Mouse (Mus musculus): ENCODE results near the gene Sftpd.

Gene Sftpd

DNA sequence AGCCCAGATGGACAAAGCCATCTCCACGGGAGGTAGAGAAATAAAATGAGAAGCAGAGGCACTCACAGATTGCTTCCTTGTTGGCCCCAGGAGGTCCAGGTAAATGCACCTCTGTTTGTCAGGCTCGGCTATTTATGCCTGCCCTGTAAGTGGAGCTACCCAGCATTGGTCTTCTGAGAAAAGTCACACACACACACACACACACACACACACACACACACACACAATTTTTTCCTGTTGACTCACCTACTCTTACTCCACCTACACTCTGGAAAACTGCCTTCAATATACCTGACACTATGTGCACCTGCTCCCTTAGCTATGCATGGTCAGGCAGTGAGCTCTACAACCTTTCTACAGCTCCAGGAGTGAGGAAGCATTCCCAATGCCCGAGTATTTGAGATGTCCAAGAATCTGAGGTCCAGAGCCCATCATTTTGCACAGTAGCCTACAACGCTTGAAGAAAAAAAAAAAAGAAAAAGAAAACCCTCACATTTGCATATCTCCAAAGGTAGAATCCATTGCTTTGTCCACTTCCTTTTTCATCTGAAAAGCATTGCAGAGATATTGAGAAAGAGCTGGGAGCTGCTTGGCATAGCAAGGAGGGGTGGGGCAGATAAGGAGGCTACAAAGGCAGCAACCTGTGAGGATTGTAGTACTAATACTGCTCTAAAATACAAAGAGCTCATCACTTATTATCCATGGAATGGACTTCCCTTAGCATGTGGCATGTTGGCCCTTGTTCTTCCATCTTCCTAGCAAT is at the start of gene Sftpd:
Gene Sftpd, minus strand, starts transcription at position 91 of the 763 bp plus-strand sequence.
- DNase-seq = no peak

DNA sequence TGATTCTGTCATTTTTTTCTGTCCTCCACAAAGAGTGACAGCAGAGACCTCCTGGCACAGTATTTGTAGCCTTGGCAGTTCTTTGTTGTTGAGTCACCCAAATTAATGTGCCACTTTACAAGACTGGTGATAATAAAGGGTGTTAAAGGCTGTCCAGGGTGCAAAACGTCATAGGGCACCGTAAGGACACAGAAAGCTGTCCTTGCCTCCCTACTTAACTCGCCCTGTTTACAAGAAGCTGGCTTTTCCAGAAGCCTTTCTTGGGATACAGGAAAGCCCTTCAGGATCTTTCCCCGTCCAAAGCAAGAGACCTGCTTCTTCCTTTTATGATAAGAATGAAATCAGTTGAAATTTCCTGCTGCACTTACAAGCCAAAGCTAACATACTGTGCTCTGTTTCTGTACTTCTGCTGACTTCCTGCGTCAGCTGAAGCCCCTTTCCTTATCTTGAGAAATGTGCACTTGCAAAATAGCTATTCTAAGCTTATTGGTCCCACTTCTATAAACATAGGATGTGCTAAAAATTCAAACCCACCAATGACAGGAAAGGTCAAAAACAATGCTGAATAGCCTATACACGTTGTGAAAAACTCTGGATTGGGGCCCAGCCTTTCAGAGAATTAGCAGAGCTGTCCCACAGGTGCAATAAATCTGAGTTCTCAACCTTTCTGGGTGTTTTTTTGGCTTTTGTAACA is 13.2 kb upstream of the Sftpd start:
- no peak for DNase-seq

DNA sequence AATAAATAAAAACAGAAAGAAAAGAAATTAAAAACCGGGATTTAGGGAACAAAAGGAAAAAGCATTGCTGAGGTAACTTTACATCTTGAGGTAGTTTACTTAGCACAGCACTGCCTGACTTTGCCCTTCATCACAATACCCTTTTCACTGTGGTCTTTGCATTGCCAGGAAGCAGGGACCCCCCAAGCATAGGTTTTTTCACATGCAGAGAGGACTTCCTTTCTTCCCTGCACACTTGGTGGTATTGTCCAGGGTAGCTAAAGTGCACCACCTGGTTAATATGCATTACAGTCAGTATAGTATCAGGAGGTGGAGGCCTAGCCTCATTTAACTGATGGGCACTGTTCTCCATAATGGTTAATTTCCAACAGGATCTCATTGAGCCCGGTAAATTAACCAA is 4.5 kb upstream of the Sftpd start:
- no peak for DNase-seq

DNA sequence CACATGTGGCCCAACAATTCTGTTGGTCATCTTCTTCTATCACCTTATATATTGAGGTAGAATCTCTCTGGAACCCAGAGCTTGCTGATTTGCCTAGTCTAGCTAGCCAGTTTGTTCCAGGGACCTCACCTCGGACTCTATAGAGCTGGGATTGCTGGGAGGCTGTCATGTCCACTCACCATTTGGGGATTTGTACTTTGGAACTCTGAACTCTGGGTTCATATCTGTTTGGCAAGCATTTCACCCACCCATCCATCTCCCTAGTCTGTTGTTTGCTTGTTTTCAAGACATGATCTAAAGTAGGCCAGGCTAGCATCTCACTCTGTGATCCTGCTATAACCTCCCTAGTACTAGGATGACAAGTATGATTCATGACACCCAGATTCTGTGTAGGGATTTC is 10.1 kb downstream of the Sftpd start:
- DNase-seq = no peak

DNA sequence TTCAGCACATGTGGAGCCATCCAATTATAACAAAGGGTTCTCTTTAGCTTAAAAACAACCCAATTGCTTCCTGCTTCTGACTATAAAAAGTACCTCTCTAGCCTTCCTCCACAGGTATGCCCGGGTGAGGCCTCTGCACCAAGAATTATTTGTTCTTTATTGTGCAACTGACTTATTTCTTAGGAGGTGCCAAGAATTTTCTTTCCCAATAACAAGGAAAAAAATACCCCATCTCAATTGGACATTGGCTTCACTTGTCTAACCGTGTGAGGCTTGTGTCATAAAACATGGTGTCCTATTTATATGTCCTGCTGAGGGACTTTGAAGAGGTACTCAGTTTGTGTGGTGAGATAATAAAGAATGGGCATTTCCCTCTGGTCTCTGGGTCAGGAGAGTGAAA is 14.4 kb downstream of the Sftpd start:
- no peak for DNase-seq

DNA sequence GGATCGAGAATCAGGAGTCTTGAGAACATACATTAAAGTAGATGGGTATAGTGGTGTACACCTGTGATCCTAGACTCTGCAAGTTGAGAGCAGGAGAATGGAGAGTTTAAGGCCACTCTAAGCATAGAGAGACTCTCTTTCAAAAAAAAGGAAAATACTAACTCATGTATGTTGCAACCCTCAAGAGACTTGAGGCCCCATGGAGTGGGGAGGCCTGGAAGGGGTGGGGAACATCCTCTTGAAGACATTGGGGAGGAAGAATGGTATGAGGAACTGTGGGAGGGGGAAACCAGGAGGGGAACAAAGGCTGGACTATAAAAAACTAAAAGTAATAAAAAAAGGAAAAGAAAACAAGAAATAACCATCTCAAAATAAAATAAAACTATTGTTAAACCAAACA is 16.4 kb downstream of the Sftpd start:
- no peak for DNase-seq

DNA sequence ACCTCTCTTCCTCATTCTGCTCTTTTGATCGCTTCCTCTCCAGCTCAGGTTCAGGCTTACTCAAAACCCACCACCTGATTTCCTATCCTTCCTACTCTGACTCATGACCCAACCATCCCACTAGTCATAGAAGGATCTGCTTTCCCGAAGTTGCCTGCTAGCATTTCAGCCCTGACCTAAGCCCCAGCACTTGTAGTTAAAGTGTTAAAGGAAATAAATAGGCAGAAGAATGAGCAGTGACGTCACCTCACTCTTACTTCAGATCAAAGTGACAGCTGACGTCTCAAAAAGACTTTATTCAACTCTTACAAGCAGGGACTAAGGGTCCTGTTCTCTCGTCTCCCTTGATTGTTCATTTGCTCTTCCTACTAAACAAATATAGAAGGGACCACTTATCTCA is 17.7 kb downstream of the Sftpd start:
- no peak for DNase-seq

DNA sequence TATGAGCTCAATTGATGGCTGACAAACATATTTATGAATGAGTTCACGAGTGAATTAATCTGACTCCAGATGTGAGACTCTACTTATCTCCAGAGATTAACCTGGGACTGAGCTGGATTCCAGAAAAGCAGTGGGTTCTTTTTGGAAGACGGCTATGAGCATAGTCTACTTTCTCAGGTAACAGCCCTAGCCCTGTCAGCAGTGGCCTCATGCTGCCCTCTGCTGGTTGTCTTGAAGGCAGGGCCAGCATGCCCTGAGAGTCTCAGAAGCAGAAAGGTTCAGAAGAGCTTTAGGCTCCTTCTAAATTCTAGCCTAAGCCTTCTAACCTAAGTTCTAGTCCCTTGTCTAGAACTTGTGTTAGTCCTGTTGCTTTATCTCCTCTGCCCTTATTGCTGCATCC is 22.3 kb downstream of the Sftpd start:
- peak; percentile 6 for DNase-seq

DNA sequence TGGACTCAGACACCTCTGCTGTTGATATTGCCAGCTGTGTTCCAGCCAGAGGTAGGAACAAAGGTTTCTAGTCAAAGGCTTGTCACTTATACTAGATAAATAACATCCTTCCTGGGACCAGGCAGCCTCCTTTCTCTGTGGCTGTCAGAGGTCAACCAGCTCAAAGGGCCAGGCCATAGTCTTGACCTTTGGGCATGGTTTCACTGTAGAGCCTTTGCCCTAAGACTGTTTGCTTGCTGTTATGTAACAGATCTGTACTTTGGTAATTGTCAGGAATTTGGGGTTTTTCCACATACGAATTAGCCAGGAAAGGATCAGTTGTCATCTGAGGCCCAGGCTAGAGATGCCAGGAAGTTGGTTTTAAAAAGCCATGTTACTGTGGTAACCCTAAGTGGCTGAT is 24.2 kb downstream of the Sftpd start:
- no peak for DNase-seq

DNA sequence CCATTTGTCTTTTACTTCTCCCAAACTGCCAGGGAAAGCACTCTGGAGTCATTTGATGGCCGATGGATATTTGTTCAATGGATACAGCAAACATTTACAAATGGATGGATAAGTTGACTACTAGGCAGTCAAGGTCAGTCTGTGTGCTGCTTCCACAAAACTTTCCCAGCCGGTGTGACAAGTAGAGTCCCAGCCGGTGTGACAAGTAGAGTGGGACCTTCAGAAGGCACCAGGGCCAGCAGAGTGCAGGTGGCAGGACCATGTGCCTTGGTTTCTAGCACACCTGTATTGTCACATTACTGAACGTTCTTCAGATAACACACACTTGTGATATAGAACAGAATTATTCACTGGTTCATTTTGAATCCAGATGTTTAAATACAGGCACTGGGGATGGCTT is 24.9 kb downstream of the Sftpd start:
- no peak for DNase-seq

DNA sequence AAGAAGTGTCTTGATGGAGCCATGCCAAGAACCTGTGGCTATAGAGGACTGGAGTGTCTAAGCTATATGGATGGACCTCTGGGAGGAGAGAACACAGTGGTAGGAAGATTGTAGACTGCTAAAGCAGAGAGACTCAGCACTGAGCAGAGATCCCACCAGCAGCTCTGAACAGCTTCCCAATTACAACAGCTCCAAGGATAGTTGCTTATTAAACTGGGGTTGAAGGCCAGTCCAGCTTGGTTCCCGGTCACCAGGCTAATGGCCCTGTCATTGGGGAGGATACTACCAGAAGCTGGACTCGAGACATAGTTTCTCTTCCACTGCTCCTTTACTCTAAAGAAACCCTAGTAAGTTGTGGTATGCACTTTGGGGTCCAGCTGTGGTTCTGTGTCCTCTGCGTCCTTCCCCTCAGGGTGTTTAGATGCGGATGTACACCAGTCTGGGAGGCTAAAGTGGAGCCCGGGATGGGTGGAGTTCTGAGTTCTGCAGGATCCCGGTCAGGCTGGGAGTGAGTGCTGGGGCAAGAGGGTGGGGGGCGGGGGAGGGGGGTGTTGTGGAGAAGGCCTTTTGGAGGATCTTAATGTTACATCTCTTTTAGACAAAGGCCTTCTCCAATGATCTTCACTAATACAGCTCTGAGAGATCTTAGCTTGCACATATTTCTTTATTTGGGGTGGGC is 33.6 kb downstream of the Sftpd start, which contains the start of gene Mbl1:
Gene Mbl1, plus strand, starts transcription at position 239 of the 679 bp plus-strand sequence.
- no peak for DNase-seq

DNA sequence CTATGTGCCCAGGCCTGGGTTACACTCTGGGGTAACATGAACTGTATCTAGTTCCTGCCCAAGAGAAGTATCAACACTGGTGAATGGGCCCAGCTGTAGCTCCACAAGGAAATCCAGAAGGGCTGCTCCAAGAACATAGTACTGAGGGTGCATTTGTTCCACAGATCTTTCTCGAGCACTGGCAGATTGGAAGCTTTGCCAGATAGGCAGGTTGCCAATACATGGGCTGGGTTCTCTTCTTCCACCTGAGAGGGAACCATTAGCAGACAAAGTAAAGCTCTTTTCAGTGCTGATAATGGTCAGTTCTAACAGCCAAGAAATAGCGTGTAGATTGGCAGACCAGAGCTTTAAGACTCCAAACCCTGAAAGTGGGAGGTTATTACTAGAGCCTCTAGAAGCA is 37.6 kb downstream of the Sftpd start:
- DNase-seq = no peak

DNA sequence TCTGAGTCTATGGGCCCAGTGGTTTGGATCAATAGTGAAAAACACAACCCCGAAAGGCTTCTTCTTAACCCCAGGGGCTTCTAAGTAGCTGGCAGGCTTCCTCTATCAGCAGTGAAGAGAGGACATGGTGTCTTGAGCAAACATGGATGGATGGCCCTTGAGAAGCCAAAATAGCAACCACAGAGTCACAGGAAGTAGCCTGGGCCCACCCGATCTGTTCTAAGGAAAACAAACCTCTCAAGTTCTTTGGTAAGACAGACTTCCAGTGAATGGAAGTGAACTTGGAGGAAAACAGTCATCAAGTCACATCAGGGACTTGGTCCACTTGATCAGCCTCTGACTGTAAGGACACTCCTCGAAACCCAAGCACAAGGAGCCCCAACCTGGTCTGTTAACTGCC is 38.0 kb downstream of the Sftpd start:
- no peak for DNase-seq

DNA sequence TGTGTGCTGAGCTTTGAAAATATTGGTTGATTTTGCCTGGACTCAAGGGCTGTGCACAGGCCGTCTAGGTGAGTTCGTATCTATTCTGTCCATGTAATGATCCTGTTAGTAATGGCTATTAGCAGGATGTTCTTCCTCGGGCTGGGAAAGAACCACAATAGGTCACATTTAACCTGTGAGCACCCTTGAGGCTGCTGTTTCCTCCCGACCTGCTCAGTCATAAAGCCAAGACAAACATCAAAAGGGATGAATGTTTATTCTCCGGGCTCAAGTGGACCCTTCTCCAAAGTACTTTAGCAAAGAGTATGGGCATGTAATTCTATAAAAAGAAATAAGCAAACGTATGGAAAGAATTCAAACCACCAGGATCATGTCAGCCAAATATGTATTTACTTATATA is 38.9 kb downstream of the Sftpd start:
- DNase-seq = no peak

DNA sequence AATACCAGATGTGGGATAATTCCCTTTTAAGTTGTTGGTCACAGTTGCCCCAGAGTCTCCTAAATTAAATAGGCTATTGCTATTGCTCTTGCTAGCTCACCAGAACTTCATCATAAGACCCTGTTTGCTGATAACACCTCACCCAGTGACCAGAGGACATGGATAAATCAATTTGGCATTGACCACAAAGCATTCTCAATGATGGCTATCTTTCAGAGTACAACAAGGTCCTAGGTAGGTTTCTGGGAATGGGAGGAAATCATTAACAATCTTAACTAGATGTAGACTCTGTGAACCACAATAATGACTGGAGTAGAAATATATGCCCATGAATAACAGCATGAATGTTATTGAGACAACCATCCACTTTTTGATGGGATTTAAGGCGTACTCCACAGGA is 44.3 kb downstream of the Sftpd start:
- no peak for DNase-seq

DNA sequence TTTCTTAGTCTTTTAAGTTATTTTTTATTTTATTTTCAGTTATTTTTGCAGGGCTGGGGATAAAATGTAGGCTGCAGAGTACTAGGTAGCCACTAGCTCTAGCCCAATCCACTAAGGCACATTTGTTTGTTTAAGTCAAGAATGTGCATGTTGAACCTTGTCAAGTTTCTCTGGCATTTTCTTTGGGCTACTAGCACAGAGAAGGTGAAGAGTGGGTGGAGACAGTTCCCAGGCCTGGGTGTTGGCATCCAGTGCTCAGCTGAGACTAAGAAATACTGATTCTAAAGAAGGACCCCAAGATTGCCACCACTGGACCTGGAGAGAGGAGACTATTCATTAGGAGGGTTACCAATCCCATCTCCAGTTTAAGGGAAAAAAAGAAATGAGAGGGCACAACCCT is 47.9 kb downstream of the Sftpd start:
- no peak for DNase-seq

DNA sequence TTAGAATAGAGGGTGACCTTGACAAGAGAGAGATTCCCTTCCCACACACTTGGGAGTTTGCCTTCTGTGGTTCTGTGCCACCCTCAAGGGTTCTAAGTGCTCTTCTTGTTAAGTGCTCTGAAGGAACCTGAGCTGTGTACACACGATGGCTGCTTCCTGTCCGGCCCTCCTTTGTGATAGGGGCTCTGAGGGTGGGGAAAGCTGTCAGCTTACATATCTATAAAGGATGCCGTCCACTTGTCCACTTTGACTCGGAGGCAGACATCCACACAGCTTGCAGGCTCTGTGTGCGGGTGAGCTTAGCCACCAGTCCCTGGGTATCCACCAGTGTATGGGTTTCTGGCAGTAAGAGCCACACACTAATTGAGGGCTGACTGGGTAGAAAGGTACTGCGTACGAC is 53.4 kb downstream of the Sftpd start, which contains the start of gene Sftpa1:
Gene Sftpa1, plus strand, starts transcription at position 243 of the 400 bp plus-strand sequence.
- DNase-seq = no peak

DNA sequence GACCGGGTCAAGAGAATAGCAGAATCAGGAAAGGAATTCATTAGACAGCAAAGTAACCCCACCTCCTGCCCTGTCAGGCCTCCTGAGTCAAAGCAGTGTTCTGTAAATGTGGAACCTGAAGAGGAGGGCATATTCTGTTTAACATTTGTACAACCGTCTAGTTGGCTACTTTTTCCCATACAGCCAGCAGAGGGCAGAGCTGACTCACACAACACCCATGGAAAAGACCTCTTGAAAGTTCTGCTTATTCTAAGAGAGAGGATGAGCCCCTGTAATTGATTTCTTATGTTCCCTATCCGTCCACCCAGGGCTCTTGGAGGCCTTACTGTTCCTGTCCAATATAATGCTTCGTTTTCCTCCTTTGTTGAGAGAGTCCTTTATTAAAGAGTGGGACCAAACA is 57.0 kb downstream of the Sftpd start:
- DNase-seq = no peak

DNA sequence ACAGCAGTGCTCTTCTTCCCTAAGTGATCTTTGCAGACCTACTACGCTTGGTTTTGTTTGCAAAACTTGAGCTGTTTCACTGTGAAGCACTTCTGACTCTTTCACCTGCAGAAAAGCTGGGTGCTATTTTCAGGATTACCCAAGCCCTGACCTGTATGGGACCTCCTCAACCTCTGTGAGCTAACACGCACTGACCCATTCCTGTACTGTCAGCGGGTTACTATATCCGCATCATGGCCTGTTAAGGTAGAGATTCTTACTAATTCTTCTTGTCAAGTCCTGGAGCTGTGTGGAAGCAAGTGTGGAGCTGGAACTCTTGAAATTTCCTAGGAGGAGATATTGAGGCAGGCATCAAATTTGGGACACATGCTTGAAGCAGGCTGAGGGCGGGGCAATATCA is 60.3 kb downstream of the Sftpd start:
- no peak for DNase-seq
